Mouse (Mus musculus) mouse trophoblast stem cell (cell line): ENCODE measurements around the gene Gm10945.

Experiments
- in situ Hi-C, 2 experiments: fragments of 300-500 bp; cut with MseI, MboI; formaldehyde crosslinking; loops; 2 replicates in 1 of 2; 3 replicates in 1 of 2; pipeline ENCODE4 v1.15.1; 2025

Gene Gm10945

DNA sequence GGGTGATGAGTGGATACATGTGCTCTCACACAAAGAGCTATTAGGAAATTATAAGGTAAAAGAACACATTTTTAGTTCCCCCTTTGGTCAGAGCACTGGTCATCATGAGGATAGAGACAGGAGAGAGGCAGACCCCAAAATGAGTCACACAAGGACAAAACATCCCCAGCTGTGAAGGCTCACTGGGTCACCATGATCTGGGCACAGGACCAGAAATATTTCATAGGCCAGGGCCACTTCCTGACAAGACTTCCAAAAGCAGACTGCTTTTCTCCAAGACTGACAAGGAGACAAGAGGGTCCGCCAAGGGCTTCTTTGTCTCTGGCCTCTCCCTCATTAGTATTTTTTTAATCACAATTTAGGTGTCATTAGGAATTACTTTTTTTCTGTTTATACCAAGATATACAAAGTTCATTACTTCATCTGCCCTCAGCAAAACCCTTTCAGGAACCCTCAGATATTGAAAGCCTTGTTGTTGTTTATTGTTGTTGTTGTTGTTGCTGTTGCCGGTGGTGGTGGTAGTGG is at the start of gene Gm10945:
Gm10945 (minus strand) TSS at position 475 of the 525 bp plus-strand sequence.
- in situ Hi-C loops, result no loop called here

DNA sequence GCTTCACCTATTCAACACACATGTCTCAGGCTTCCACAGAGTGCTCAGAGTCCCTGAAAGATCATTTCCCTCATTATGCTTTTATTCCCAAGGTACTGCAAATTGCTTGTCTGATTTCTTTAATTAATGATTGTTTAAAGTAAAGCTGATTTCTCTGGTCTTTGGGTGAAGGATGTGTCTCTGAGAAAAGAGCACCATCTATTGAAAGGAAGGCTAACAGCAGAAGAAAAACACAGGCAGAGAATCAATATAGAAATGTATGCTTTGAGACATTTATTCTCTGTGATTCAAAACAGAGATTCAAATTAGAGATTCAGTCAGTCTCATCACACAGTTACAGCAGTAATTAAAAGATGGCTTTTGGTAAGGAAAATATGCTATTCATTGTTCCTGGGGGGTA is 28.7 kb upstream of the Gm10945 start:
- in situ Hi-C loops, result no loop called here

- in situ Hi-C loops, result no loop called here
These were observed 27.1 kb upstream of the Gm10945 start for GRCm38 (mm10) chr10:6788517-6789237.

DNA sequence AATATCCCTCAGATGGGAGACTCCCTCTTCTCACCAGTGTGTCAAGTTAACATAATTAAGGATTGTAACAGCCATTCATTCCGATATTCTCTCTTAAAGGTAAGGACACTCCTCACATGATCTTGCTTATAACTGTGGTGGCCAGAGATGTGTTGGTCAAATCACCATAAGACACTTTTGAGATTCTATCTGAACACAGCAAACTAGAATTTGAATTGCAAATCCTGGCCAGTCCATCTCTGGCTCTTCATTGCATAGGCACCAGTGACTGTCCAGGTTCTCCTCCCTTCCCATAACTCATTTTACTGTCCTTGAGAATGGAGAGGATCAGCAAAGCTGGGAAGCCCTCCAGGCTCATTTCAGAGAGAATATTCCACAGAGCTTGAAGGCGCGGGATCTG is 3.4 kb downstream of the Gm10945 start, which contains the start of gene Oprm1:
Oprm1 (plus strand) TSS at position 301 of the 400 bp plus-strand sequence.
- in situ Hi-C loops, result no loop called here

GRCm38 (mm10) chr10:6753375-6753774 is 8.2 kb downstream of the Gm10945 start:
- in situ Hi-C loops, result no loop called here

GRCm38 (mm10) chr10:6728469-6728868 is 33.1 kb downstream of the Gm10945 start:
- in situ Hi-C loops, result no loop called here

DNA sequence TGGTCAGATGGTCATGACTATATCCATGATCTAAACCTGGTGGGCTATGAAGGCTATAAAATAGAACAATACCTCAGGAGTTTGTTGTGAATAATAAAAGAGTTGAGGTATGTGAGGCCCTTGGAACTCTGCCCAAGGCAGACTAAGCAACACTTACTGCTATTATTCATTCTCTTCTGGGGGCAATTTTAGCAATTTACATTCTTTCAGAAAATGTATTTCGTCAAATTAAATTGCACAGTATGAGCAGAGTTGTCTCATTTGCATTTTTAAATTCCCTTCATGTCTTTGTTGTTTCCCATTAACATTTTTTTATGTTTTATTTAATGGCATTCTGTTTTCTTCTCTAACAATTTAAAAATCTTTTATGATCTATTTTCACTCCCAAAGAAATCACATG is 37.8 kb downstream of the Gm10945 start:
- in situ Hi-C loops, result no loop called here

DNA sequence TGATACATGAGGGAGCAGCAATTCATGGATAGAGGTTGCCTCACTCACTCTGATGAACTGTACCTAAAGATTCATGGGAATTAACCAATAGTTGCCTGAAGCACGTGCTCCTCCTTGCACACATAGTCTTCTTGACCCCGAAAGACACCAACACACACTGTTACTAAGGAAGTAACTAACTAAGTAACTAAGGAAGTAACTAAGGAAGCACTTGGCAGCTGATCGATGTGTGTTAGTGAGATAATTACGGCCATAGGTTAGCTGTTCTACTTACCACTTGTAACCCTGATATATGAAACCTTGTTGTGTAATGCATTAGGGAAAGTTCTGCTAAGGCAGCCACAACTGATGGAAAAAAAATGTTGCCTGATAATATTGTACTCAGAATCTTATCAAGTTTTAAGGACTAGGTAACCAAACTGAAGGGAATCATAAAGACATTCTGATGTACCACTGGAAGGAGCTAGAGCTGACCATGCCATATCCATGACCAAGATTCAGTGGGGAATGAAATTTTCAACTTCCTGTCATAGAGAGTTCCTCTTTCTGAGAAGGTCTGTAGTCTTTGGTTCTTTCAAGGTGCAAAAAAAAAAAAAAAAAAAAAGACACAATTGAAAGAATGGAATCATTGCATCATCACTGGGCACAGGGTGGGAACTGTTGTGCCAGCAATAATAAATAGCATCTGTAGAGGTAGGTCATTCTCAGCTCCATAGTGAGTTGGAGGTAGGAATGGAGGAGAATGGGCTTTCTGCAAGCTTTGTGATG is 44.2 kb downstream of the Gm10945 start:
- in situ Hi-C loops, result no loop called here

GRCm38 (mm10) chr10:6705226-6705885 is 56.2 kb downstream of the Gm10945 start:
- in situ Hi-C loops, result no loop called here

DNA sequence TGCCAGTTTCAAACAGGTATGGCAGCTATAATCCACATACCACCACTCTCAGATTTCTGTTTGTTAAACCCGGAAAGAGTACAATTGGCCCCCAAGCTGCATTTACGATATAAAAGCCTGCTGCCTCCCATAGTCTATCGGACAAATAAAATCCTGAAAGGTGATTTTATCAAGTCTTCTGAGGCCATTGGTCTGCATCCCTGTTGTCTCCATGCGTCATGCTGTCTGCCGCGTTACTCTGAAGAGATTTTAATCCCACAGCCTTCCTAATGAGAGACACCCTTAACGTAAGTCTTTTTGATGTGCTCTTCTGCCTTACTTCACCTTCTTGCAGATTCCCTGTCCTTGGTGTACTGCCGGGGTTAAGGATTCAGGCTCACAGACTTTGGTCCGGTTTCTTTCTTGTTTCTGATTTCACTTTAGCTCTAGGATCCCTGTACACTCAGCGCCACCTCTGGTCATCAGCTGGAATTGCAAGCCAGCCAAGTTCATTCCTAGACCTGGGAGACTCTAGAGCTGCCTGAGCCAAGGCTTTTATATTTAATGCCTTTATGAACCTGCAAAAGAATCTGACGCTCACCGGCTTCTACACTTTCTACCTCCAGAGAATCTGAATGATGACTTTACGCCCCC is 67.2 kb downstream of the Gm10945 start:
- in situ Hi-C loops, result loop anchor here in 1 of 2 experiments (25.0 kb wide), 1 partner anchor 657 kb away; no protein-coding TSS in a partner anchor
